Comparison of ENCODE assay signal across 12 mouse cellular contexts in genomic region chr11:25391649-25392048, GRCm38 (mm10).
"Had no signal": no experiment of that assay in that cellular context is flagged by ENCODE, and none has a peak within 500 bp of the region (broad histone marks: within the 10 kb centered on the region; RNA-seq: fewer than 3 reads in every experiment).

No protein-coding gene starts in this region.

- DNase-seq: retina, postnatal 1 day; right cerebral cortex, adult 18-20 months; right cerebral cortex, postnatal 14 days; right cerebral cortex, postnatal 25 days; right cerebral cortex, postnatal 4 days; spleen, adult 18-20 months; thymus, adult 18-20 months; thymus, adult 2 months; thymus, postnatal 14 days; thymus, postnatal 25 days; thymus, postnatal 36 days; thymus, postnatal 4 days had no signal
